Mouse (Mus musculus) liver, postnatal 0 days (tissue): ENCODE measurements around the gene Tbxa2r. TPM values are rescaled to one million over a fixed set of nuclear protein-coding genes. Genes with fewer than 3 reads are reported as not detected.

Experiments
- ATAC-seq: fragments of 200-750 bp; cut with Nextera tagmentation; 2 replicates; pipeline ENCODE4 v1.8.0; 2017; ENCODE audit warnings: mild to moderate bottlenecking, moderate library complexity
- DNase-seq: peaks from one replicate; pipeline ENCODE4 v3.0.0-alpha.2; 2016
- H3K27ac ChIP-seq: fragments of 300-500 bp; sonication (generic); 2 replicates; pipeline ENCODE4 v1.5.1; 2014; ENCODE audit warnings: antibody characterized with exemption, moderate library complexity, mild to moderate bottlenecking, low read depth
- H3K27me3 ChIP-seq: fragments of 300-500 bp; sonication (generic); 2 replicates; pipeline ENCODE4 v1.6.1; 2014; ENCODE audit warnings: low read length, control low read depth, mixed read lengths; ENCODE audit not compliant: insufficient read depth
- H3K36me3 ChIP-seq: fragments of 300-500 bp; sonication (generic); replicated peaks from 2 replicates; pipeline ENCODE4 v1.6.1; 2014; ENCODE audit warnings: mild to moderate bottlenecking, control low read depth, low read length, moderate library complexity, mixed read lengths; ENCODE audit not compliant: insufficient read depth
- H3K4me1 ChIP-seq: fragments of 300-500 bp; sonication (generic); 2 replicates; pipeline ENCODE4 v1.6.1; 2014; ENCODE audit warnings: antibody characterized with exemption, mild to moderate bottlenecking, control low read depth; ENCODE audit not compliant: insufficient read depth
- H3K4me2 ChIP-seq: fragments of 300-500 bp; sonication (generic); 2 replicates; pipeline ENCODE4 v1.6.1; 2014; ENCODE audit warnings: low read depth, mild to moderate bottlenecking, low read length, moderate library complexity, mixed read lengths
- H3K4me3 ChIP-seq: fragments of 300-500 bp; sonication (generic); 2 replicates; pipeline ENCODE4 v1.5.1; 2014; ENCODE audit warnings: low read depth, low read length
- H3K9ac ChIP-seq: fragments of 300-500 bp; sonication (generic); replicated peaks from 2 replicates; pipeline ENCODE4 v1.6.1; 2014; ENCODE audit warnings: mild to moderate bottlenecking, moderate library complexity
- H3K9me3 ChIP-seq: fragments of 300-500 bp; sonication (generic); 2 replicates; pipeline ENCODE4 v1.6.1; 2016; ENCODE audit warnings: mild to moderate bottlenecking, control low read depth, low read length, mixed read lengths
- CTCF ChIP-seq: sonication (generic); IDR thresholded peaks from 2 replicates; pipeline ENCODE4 v1.5.1; 2016; ENCODE audit warnings: antibody characterized with exemption, low read depth
- EP300 ChIP-seq: IDR thresholded peaks from 2 replicates; pipeline ENCODE4 v1.6.1; 2016; ENCODE audit warnings: antibody characterized with exemption, low read depth, mild to moderate bottlenecking
- WGBS: fragments of 180-500 bp; shearing (Covaris S2); extraction: QIAGEN DNeasy Blood & Tissue Kit; methylation state at CpG from one replicate; pipeline ENCODE4 v1.1.7; 2014; ENCODE audit not compliant: insufficient replicate concordance; 5-methylcytosine and 5-hydroxymethylcytosine counted together
- polyA plus RNA-seq: library from polyadenylated mRNA; unstranded; fragments of >200 nt; fragmentation: Nextera tagmentation; extraction: Ambion mirVana; gene quantifications from 2 replicates; pipeline ENCODE4 v1.2.1, GENCODE M21; 2015

Tbxa2r gene
- polyA plus RNA-seq, 1 experiment from 2014 or later, result 5.4 TPM

DNA sequence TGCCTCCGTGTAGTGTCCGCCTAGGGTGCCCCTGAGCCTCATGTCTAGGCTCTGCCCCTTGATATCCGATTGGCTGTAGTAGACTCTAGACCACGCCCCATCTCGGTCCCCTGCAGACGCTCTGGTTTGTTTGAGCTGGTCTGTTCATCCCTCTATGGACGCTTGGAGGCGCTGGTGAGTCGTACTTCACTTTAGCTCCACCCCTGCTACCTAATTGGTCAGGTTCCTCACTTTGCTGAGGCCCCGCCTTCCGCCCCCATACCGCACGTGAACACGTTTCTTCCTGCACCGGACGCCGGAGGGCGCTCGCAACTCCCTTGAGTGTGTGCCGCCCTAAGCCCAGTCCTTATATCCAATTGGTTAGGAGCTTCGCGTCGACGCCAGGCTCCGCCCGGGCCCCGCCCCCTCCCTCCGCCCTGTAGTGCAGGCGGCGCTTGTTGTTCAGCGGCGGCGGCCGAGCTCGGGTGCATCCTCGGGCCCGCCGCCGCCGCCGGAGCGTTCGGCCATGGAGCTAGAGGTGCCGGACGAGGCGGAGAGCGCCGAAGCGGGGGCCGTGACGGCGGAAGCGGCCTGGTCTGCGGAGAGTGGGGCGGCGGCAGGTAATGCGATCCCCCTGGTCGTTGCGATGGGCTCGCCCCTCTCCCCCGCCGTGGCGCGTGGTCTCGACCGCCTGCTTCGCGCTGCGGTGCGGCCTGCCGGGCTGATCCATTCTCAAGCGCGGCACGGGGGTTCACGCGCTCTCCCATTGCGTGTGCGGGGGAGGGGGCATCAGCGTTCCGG is 35.8 kb upstream of the Tbxa2r start, which contains the start of gene Pip5k1c:
Pip5k1c (plus strand) TSS at position 410 of the 780 bp plus-strand sequence.
- under 1% methylated on average over 65 of the region's 80 CpGs for WGBS
- peak within 1 kb of the TSS; percentile 94 for H3K27ac ChIP-seq
- H3K9ac ChIP-seq, result peak within 1 kb of the TSS; percentile 73
- H3K4me3 ChIP-seq, result peak within 1 kb of the TSS; percentile 72
- ATAC-seq (peak; percentile 95), DNase-seq (peak; percentile 100)
- H3K4me1 ChIP-seq, result peaks cover 61% of the 10 kb centered on the region
- peak within 1 kb of the TSS; percentile 96 for H3K4me2 ChIP-seq
- H3K27me3 ChIP-seq, result no peaks in the 10 kb centered on the region
- H3K36me3 ChIP-seq, result no peaks in the 10 kb centered on the region; the same call in 1 of the 2 replicates
- TF ChIP-seq EP300 (no peak; the same call in 1 of the 2 replicates), CTCF (peak; percentile 97)
- H3K9me3 ChIP-seq, result no peaks in the 10 kb centered on the region

DNA sequence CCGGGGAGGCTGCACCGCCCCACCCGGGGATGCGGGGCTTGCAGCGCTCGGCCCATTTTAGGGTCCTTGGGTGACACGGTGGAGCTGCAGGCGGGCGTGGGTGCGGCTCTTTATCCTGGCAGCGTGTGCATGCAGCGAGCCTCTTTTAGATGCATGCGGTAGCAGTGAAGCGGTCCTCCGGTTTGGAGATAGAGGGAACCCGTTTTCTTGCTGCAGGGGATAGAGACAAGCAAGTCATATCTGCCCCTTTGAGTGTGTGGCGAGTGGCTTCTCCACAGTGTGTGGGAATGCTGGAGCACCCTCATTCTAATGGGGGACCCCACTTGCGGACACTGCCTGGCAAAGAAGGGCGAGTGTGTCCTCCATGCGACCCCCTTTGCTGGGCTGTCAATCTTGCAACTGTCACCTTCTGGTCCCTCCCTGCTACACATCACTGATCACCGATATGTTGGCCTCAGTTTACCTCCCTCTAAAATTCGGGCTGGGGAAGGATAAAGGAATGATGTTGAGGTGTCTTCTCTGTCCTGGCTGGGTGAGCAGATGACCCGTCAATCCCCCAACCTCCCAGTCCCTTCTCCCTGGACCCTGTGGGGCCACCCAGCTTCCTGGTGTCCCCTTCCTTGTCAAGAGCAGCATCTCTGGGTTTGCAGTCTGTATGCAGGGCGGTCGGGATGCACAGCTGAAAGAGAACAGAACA is 35.0 kb upstream of the Tbxa2r start:
- peak overlapping the region; percentile 72 for H3K4me3 ChIP-seq
- ATAC-seq, result no peak; the same call in 1 of the 2 replicates
- no peaks in the 10 kb centered on the region; the same call in 1 of the 2 replicates for H3K36me3 ChIP-seq
- TF ChIP-seq CTCF, result 0 out of 2 replicates have a peak, but pooled peaks have one; percentile 0
- TF ChIP-seq EP300, result no peak
- 3% methylated on average over 25 of the region's 25 CpGs for whole genome bisulfite sequencing
- peak overlapping the region; percentile 73 for H3K9ac ChIP-seq
- peaks cover 68% of the 10 kb centered on the region for H3K4me1 ChIP-seq
- peak overlapping the region; percentile 96 for H3K4me2 ChIP-seq
- H3K27me3 ChIP-seq, result no peaks in the 10 kb centered on the region
- H3K27ac ChIP-seq, result peak overlapping the region; percentile 94
- no peaks in the 10 kb centered on the region for H3K9me3 ChIP-seq
- no peak for DNase-seq

DNA sequence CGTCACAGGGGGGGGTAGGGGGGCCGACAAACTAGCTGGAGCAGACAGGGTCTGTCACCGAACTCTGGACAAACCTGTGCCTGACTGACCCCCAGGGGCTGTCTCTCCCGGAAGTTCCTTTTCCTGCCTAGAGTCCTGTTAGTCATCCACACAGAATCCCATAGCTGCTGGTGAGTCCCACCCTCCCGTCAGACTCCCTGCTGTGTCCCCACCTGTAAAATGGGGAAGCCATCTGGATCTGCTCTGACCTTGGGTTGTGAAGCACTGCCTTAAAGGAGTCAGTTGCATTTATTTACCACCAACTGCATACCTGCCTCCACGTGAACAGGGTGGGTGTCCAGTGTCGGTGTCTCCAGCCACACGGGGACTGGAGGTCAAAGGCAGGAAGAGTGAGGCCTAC is 34.1 kb upstream of the Tbxa2r start:
- Histone ChIP-seq H3K27ac (no peak overlapping the region), H3K4me1 (peaks cover 75% of the 10 kb centered on the region), H3K27me3 (no peaks in the 10 kb centered on the region), H3K36me3 (no peaks in the 10 kb centered on the region; the same call in 1 of the 2 replicates), H3K9ac (peak overlapping the region; percentile 73), H3K4me3 (peak overlapping the region; percentile 72), H3K9me3 (no peaks in the 10 kb centered on the region), H3K4me2 (peak overlapping the region; percentile 96)
- 31% methylated on average over 8 of the region's 8 CpGs for WGBS
- no peak for DNase-seq
- TF ChIP-seq EP300, result no peak
- no peak for TF ChIP-seq CTCF
- no peak for ATAC-seq

DNA sequence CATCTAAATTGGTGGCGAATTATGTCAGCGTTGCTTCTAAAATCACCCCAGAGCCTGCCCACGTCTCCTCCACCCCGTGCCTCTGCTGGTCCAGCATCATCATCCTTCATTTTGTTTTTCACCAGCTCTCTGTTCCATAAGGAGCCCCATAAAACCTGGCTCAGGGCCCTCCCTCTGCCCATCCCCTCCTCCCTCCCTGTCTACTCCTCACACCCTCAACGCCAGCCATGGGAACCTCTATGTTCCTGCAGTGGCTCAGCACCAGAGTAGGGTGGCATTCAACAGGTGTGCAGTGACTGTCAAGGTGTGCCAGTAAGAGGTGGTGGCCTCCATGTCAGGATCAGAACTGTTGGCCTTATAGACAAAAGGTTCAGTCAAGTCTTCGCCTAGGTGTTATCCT is 33.3 kb upstream of the Tbxa2r start:
- H3K4me1 ChIP-seq, result peaks cover 77% of the 10 kb centered on the region
- DNase-seq (no peak), ATAC-seq (no peak)
- H3K27ac ChIP-seq, result no peak overlapping the region
- H3K9me3 ChIP-seq, result no peaks in the 10 kb centered on the region
- no peak for TF ChIP-seq EP300
- TF ChIP-seq CTCF, result no peak
- WGBS, result 83% methylated on average over 6 of the region's 6 CpGs
- H3K27me3 ChIP-seq, result no peaks in the 10 kb centered on the region
- no peak overlapping the region for H3K4me3 ChIP-seq
- peak overlapping the region; percentile 96 for H3K4me2 ChIP-seq
- no peak overlapping the region; the same call in 1 of the 2 replicates for H3K9ac ChIP-seq
- H3K36me3 ChIP-seq, result no peaks in the 10 kb centered on the region; the same call in 1 of the 2 replicates

DNA sequence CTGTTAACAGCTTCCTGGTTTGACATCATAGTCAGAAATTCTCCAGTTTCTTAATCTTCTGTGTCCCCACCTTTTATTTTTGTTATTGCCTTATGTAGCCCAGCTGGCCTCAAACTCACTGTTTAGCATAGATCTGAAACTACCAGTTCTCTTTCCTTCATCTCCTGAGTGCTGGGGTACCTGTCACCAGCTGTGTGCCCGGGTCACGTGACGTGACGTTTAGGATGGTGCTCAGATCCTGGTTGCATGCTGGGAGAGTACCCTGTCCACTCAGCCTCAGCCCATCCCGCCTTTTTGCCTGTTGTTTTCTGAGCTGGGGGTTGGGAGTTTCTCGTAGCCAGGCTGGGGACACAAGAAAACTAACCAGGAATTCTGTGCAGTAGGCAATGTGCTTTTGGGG is 31.3 kb upstream of the Tbxa2r start:
- H3K27me3 ChIP-seq, result no peaks in the 10 kb centered on the region
- H3K27ac ChIP-seq, result peak overlapping the region; percentile 95
- peak overlapping the region; percentile 44; the same call in 1 of the 2 replicates for H3K9ac ChIP-seq
- no peaks in the 10 kb centered on the region; the same call in 1 of the 2 replicates for H3K36me3 ChIP-seq
- no peak for DNase-seq
- no peak for TF ChIP-seq EP300
- TF ChIP-seq CTCF, result no peak
- H3K9me3 ChIP-seq, result no peaks in the 10 kb centered on the region
- peaks cover 85% of the 10 kb centered on the region for H3K4me1 ChIP-seq
- no peak overlapping the region for H3K4me3 ChIP-seq
- H3K4me2 ChIP-seq, result peak overlapping the region; percentile 52
- ATAC-seq, result no peak
- 54% methylated on average over 6 of the region's 6 CpGs for WGBS

DNA sequence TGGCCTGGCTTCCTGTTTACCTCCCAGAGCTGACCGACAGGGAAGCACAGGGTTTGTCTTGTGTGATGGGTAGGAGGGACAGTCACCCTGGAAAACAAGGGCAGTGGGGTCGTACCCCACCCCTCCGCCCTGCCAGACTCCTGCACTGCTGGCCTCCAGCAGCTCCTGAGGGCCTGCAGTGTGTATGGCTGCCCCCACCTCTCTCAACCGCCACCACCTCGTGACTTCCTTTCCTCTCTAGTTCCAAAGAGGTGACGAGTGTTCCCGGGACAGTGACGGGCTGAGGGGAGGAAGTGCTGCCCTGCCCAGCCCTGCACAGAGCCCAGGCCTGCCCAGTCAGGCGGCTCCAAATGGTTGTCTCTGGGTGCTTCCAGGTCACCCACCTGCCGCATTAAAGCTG is 30.7 kb upstream of the Tbxa2r start:
- Histone ChIP-seq H3K4me2 (peak overlapping the region; percentile 52), H3K4me3 (no peak overlapping the region), H3K4me1 (peaks cover 90% of the 10 kb centered on the region), H3K27ac (peak overlapping the region; percentile 95), H3K36me3 (no peaks in the 10 kb centered on the region; the same call in 1 of the 2 replicates), H3K9me3 (no peaks in the 10 kb centered on the region), H3K27me3 (no peaks in the 10 kb centered on the region), H3K9ac (peak overlapping the region; percentile 44; the same call in 1 of the 2 replicates)
- 22% methylated on average over 10 of the region's 10 CpGs for WGBS
- ATAC-seq (peak; percentile 30), DNase-seq (peak; percentile 66)
- TF ChIP-seq EP300 (no peak; the same call in 1 of the 2 replicates), CTCF (no peak)
